Mouse (Mus musculus): ENCODE data around the gene Tm9sf4. TPM values are rescaled to one million over a fixed set of nuclear protein-coding genes. Genes with fewer than 3 reads are reported as not detected.

The Tm9sf4 gene
- 12.6 and 18.3 TPM in 2 replicates for polyA plus RNA-seq (2011; ENCODE audit: insufficient read depth, insufficient read length, low replicate concordance, missing spikeins)

DNA sequence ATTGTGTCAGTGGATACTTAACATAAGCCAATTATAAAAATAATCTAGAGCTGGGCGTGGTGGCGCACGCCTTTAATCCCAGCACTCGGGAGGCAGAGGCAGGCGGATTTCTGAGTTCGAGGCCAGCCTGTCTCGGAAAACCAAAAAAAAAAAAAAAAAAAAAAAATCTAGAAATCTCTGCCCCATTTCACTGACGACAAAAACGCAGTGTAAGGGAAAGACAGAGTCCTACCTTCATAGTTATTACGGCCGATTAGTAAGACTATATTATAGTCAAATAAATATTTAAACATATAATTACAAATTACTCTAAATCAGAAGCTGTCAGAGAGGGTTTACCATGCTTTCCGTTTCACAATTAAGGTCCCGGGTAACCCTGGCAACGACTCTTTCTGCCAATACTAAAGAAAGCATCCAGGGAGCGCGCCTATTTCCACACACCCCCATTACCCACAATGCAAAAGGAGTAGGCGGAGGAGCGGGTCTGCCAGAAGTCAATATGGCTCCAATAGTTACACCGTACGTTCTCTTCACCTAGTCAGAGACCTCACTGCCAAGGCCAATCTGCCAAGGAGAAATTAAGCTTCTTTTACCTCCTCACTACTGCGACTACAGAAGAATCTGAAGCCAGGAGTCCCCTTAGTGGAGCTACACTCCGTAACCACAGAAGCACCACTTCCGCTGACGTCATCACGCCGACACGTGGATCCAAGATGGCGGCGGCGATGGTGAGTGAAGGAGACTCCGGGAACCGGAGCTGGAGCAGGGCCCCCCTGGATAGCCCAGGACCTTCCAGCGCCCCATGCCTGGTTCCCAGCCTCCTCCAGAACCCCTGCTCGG lies at the start of gene Tm9sf4:
Gene Tm9sf4 (plus strand): TSS at position 460 of the 840 bp plus-strand sequence.
- 5% methylated on average over 34 of the region's 34 CpGs for WGBS
- TF ChIP-seq POLR2A (IDR thresholded peaks at IDR 0.05; ENCODE audit: borderline replicate concordance, control insufficient read depth, low read depth, low read length): peak; percentile 54; the same call in 1 of the 2 replicates
- TF ChIP-seq CTCF (IDR thresholded peaks at IDR 0.05; ENCODE audit: control insufficient read depth, insufficient read depth, low read length): no peak
- H3K4me1 ChIP-seq (ENCODE audit: control insufficient read depth, insufficient read depth, low read length): peaks cover 4% of the 10 kb centered on the region
- H3K4me3 ChIP-seq (replicated peaks; ENCODE audit: control insufficient read depth, low read depth, low read length): peak within 1 kb of the TSS; percentile 72
- H3K27ac ChIP-seq (ENCODE audit: control insufficient read depth, insufficient read depth, low read depth, low read length, poor library complexity): peak within 1 kb of the TSS; percentile 57

DNA sequence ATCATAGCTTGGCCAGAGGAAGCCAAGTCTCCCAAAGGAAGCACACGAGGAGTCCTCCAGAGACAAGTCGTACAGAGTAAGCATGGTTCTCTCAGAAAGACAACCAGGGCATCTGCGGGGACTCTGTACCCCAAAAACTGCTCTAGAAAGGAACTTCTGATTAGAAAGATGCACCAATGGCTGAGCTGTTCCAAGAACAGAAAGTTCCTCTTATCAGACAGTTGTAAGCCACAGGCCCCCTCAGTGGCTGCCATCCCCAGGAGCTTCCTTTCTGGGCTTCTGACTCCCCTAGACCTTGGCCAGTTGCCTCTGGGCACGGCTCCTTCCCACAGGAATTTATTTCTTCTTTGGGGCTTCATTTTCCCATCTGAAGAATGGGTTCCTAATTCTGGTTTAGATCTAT lies 45.4 kb upstream of the Tm9sf4 start:
- peaks cover 17% of the 10 kb centered on the region for H3K4me1 ChIP-seq (ENCODE audit: control insufficient read depth, insufficient read depth, low read length)
- WGBS: 6% methylated on average over 4 of the region's 4 CpGs
- H3K27ac ChIP-seq (ENCODE audit: control insufficient read depth, insufficient read depth, low read depth, low read length, poor library complexity): peak overlapping the region; percentile 54; the same call in 1 of the 2 replicates
- no peak overlapping the region for H3K4me3 ChIP-seq (replicated peaks; ENCODE audit: control insufficient read depth, low read depth, low read length)
- TF ChIP-seq CTCF (IDR thresholded peaks at IDR 0.05; ENCODE audit: control insufficient read depth, insufficient read depth, low read length) (no peak), POLR2A (IDR thresholded peaks at IDR 0.05; ENCODE audit: borderline replicate concordance, control insufficient read depth, low read depth, low read length) (no peak)

GRCm38 (mm10) chr2:153117051-153117486 lies 44.0 kb upstream of the Tm9sf4 start:
- WGBS: 5% methylated on average over 7 of the region's 7 CpGs
- Histone ChIP-seq H3K27ac (ENCODE audit: control insufficient read depth, insufficient read depth, low read depth, low read length, poor library complexity) (peak overlapping the region; percentile 69), H3K4me3 (replicated peaks; ENCODE audit: control insufficient read depth, low read depth, low read length) (no peak overlapping the region), H3K4me1 (ENCODE audit: control insufficient read depth, insufficient read depth, low read length) (peaks cover 22% of the 10 kb centered on the region)
- no peak for TF ChIP-seq CTCF (IDR thresholded peaks at IDR 0.05; ENCODE audit: control insufficient read depth, insufficient read depth, low read length)
- TF ChIP-seq POLR2A (IDR thresholded peaks at IDR 0.05; ENCODE audit: borderline replicate concordance, control insufficient read depth, low read depth, low read length): no peak

DNA sequence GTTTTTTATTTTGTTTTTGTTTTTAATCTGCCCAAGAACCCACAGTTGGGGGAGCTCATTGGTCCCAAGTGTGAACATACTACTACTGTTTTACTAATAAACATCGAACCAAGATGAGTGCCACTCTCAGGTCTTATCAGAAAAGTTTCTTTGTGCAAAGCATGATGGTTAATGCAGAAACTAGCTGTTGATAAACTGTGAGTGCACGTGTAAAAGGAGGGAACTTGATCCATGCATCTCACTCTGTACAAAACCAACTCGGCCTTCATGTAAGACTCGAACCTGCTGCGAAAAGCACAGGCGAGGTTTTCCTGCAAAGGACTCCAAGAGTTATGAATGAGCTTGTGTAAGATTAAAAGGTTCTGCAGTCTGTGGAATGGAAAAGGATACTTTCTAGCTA lies 41.6 kb upstream of the Tm9sf4 start:
- peaks cover 24% of the 10 kb centered on the region for H3K4me1 ChIP-seq (ENCODE audit: control insufficient read depth, insufficient read depth, low read length)

GRCm38 (mm10) chr2:153120126-153120525 lies 41.0 kb upstream of the Tm9sf4 start:
- peak overlapping the region; percentile 61; the same call in 1 of the 2 replicates for H3K27ac ChIP-seq (ENCODE audit: control insufficient read depth, insufficient read depth, low read depth, low read length, poor library complexity)

More for the DNA sequence above, 41.6 kb upstream of the Tm9sf4 start:
- no peak overlapping the region for H3K4me3 ChIP-seq (replicated peaks; ENCODE audit: control insufficient read depth, low read depth, low read length)
- no peak for TF ChIP-seq POLR2A (IDR thresholded peaks at IDR 0.05; ENCODE audit: borderline replicate concordance, control insufficient read depth, low read depth, low read length)
- TF ChIP-seq CTCF (IDR thresholded peaks at IDR 0.05; ENCODE audit: control insufficient read depth, insufficient read depth, low read length): no peak
- peak overlapping the region; percentile 13; the same call in 1 of the 2 replicates for H3K27ac ChIP-seq (ENCODE audit: control insufficient read depth, insufficient read depth, low read depth, low read length, poor library complexity)
- 81% methylated on average over 6 of the region's 6 CpGs for WGBS

DNA sequence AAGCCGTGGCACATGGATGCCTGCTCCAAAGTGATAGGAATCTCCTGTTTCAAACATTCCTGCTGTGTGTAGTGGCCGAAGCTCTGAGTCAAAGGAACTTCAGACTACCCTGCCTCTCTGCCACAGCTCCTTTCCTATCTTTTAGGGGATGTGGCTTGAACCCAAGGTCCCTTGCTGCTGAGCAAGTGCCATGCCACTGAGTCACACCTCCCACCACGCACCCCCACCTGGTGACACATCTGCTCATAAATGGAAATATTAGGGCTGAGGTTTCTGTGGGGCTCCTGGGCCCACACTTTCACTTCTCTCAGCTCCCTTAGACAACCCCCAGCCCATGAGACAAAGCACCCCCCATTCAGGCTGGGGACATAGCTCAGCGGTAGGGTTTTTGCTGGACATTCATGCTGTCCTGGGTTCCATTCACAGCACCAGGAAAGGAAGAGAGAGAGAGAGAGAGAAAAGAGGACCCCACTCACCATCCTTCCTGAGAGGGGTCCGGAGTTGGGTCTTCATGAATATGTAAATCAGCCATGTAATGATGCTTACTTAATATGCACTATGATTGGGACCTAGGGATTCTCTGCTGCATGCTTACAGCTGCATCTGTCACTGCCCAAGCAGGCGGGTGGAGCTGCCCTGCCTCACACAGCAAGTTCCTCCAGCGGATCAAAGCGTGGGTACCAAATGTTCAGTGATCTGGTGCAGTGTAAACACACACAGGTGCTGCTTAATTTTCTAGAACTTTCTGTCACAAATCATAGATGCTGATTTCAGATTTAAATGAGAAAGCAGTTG lies 39.1 kb upstream of the Tm9sf4 start:
- TF ChIP-seq POLR2A (IDR thresholded peaks at IDR 0.05; ENCODE audit: borderline replicate concordance, control insufficient read depth, low read depth, low read length) (no peak), CTCF (IDR thresholded peaks at IDR 0.05; ENCODE audit: control insufficient read depth, insufficient read depth, low read length) (no peak)
- H3K4me3 ChIP-seq (replicated peaks; ENCODE audit: control insufficient read depth, low read depth, low read length): no peak overlapping the region
- peaks cover 16% of the 10 kb centered on the region for H3K4me1 ChIP-seq (ENCODE audit: control insufficient read depth, insufficient read depth, low read length)
- WGBS: 51% methylated on average over 8 of the region's 8 CpGs
- peak overlapping the region; percentile 52; the same call in 1 of the 2 replicates for H3K27ac ChIP-seq (ENCODE audit: control insufficient read depth, insufficient read depth, low read depth, low read length, poor library complexity)

More at GRCm38 (mm10) chr2:153120126-153120525, 41.0 kb upstream of the Tm9sf4 start:
- H3K4me1 ChIP-seq (ENCODE audit: control insufficient read depth, insufficient read depth, low read length): peaks cover 20% of the 10 kb centered on the region
- 30% methylated on average over 8 of the region's 8 CpGs for whole genome bisulfite sequencing
- H3K4me3 ChIP-seq (replicated peaks; ENCODE audit: control insufficient read depth, low read depth, low read length): no peak overlapping the region
- TF ChIP-seq CTCF (IDR thresholded peaks at IDR 0.05; ENCODE audit: control insufficient read depth, insufficient read depth, low read length): no peak

DNA sequence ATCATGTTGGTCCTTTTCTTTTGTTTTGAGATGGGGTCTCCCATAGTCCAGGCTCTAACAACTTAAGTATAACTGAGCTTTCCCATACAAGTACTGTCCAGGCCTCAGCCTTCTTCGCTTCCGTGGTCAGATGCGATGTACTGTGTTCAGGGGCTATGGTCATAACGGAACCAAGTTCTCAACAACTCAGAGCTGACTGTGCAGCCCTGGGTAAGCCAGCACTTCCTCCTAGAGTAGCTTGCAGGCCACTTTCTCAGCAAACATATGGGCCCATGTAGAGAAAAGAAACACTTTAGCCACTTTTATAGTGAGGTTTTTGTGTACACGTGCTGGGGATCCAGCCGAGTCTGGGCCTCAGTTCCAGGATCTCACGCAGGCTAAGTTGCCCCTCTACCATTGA lies 38.4 kb upstream of the Tm9sf4 start:
- WGBS: 33% methylated on average over 7 of the region's 7 CpGs
- Histone ChIP-seq H3K27ac (ENCODE audit: control insufficient read depth, insufficient read depth, low read depth, low read length, poor library complexity) (peak overlapping the region; percentile 56; the same call in 1 of the 2 replicates), H3K4me3 (replicated peaks; ENCODE audit: control insufficient read depth, low read depth, low read length) (no peak overlapping the region), H3K4me1 (ENCODE audit: control insufficient read depth, insufficient read depth, low read length) (peaks cover 16% of the 10 kb centered on the region)
- no peak for TF ChIP-seq CTCF (IDR thresholded peaks at IDR 0.05; ENCODE audit: control insufficient read depth, insufficient read depth, low read length)
- TF ChIP-seq POLR2A (IDR thresholded peaks at IDR 0.05; ENCODE audit: borderline replicate concordance, control insufficient read depth, low read depth, low read length): no peak

DNA sequence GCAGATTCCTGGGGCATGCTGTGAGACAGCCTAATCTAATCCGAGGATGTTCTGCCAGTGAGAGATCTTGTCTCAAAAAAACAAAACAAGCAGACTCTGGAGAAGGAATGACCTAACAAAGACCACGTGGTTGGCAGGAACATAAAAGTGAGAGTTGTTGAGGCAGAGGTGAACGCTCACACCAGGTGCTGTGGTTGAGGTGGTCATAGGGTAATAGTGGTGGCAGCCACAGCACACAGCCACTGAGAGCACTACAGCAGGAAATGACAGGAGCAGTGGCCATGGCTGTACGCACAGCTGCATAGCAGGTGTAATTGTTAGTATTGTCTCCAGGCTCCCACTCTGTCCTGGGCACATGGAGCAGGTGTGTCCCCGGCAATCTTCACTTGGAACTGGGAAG lies 35.2 kb upstream of the Tm9sf4 start:
- no peak overlapping the region for H3K27ac ChIP-seq (ENCODE audit: control insufficient read depth, insufficient read depth, low read depth, low read length, poor library complexity)
- peaks cover 16% of the 10 kb centered on the region for H3K4me1 ChIP-seq (ENCODE audit: control insufficient read depth, insufficient read depth, low read length)
- TF ChIP-seq POLR2A (IDR thresholded peaks at IDR 0.05; ENCODE audit: borderline replicate concordance, control insufficient read depth, low read depth, low read length): no peak
- TF ChIP-seq CTCF (IDR thresholded peaks at IDR 0.05; ENCODE audit: control insufficient read depth, insufficient read depth, low read length): no peak
- no peak overlapping the region for H3K4me3 ChIP-seq (replicated peaks; ENCODE audit: control insufficient read depth, low read depth, low read length)
- 39% methylated on average over 5 of the region's 5 CpGs for WGBS
